Mouse (Mus musculus) thymus, postnatal 25 days (tissue): Measurements from ENCODE around the gene Fam98b.

Experiments used
- DNase-seq: peaks from one replicate; pipeline ENCODE4 v3.0.0; 2022

Fam98b gene

GRCm38 (mm10) chr2:117303391-117304350 lies 54.1 kb downstream of the Fam98b start:
- DNase-seq = peak; percentile 31

DNA sequence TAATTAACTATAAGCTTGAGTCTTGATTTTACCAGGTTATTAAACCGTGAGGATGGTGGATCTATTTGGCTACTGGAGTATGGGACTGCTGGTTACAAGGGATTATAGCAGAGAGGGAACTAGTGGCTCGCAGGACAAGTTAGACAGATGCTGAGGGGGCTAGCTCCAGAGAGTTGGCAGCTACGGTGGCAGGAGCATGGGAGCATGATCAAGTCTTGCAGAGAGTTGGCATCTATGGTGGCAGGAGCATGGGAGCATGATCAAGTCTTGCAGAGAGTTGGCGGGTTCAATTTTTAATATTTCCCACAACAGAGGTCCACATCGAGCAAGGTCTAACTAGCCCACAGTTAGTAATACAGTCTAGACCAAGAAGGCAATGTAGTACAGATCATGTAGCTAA lies 55.4 kb downstream of the Fam98b start:
- no peak for DNase-seq

- DNase-seq = no peak
Observed at GRCm38 (mm10) chr2:117307959-117308358, 58.4 kb downstream of the Fam98b start.

DNA sequence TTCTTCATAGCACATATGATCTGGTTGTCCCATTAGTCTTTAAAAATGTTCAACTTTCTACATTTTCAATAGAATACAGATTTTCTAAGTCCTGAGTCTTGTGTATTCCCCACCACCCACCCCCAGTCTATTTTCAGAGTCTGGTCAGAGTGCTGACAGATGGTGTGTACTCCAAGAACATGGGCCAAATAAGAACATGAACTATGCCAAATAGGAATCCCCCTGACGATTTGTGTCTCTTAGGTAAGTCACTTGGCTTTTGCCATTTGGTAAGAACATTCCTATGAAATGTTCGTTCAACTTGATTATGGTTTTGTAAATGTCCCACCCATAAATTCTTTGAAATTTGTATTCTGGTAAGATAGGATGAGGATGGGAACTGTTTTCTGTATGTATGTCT lies 59.5 kb downstream of the Fam98b start:
- DNase-seq = no peak

DNA sequence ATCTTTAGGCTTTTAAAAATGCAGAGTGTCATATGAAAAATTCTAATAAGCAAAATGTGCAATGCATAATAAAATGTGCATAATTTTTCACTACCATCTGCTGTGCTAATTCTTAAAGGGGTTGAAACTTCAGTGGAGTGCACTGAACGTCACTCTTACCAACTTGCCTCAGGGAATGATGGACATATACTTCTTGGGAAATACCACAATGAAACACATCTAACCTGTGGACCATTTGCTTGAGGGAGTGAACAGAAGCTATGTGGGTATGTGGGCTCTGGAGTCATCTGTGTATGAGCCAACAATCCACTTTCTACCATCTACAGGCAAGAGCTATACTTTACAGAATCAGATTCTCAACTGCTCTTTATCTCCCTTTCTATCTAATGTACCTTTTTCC lies 61.8 kb downstream of the Fam98b start:
- DNase-seq = no peak

GRCm38 (mm10) chr2:117312030-117312429 lies 62.5 kb downstream of the Fam98b start:
- DNase-seq = no peak

DNA sequence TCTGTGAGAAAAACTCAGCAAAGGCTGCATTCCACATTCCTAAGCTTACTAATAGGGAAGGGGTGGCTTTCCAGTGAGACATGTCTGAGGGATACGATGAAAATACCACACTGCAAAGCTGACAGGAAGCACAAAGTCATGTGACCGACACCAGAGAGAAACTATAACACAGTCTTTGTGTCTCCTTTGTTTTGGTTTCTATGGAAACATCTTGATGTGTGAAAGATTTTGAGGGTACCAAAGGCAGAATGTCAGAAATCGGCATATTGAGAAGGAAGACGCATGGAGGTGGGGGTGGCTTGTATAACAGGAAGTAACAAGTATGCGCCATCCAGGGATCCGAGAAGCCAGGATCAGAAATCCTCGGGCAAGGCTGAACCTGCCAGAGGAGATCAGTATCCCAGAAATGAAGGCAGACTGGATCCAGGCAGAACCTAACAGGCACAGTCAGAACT lies 62.9 kb downstream of the Fam98b start:
- DNase-seq = no peak

DNA sequence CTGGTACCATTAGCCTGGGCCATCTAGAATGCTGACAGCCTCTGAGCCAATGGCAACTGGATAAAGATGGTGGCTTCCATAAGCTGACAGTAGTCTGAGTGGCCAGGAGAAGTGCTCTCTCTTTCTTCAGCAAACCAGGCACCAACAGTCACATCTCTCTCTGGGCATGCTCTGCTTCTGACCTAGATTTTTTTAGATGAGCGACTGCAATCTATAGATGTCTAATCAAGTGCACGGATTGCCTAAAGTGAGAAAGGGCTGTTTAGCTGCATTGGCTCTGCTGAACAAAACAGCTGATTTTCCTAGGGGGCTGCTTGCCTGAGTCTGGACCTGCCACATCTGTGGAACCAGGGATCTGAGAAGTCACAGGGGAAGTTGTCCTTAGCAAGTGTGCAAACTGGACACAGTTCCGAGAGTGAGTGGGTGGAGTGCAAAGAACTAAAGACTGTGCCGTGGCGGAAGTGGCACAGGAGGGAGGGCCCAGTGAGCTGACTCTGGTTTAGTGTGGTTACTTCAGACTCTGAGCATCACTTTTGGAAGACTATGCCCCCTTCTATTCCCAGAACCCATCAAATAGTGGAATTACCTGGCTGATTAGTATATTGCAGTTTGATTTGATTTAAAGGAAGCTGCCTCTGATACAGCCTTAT lies 64.2 kb downstream of the Fam98b start:
- DNase-seq = no peak

DNA sequence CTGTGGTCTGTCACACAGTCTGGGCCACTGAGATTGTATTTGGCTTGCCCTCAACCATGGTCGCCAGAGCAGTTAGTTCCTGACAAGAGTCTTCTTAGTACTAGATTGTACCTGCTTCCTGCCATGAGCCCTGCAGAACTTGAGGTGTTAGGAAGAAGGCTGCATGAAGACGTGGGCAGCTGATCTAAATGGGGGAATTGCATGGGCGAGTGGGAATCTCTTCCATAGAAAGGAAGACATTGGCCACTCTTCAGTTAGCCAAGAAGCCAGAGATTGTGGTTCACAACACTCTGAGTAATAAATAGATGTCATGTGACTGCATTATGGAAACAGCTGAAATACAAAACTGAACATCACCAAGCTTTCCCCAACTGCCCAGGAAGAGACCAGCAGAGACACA lies 69.5 kb downstream of the Fam98b start:
- DNase-seq = no peak
